10 mouse cellular contexts compared by ENCODE assay signal in genomic region chr10:95643696-95644360, GRCm38 (mm10). TPM values are rescaled to one million over a fixed set of nuclear protein-coding genes. Genes with fewer than 3 reads are reported as not detected.
DNase-seq lines count a peak whose midpoint lies in the region; ATAC-seq and TF ChIP-seq lines count a peak whose summit lies in the region.
"Had no signal": no experiment of that assay in that cellular context is flagged by ENCODE, and none has a peak within 500 bp of the region (broad histone marks: within the 10 kb centered on the region; RNA-seq: fewer than 3 reads in every experiment).

No protein-coding gene starts in this region.

- H3K36me3 ChIP-seq in midbrain, embryonic 15.5 days (replicated peaks): no peaks in the 10 kb centered on the region

- DNase-seq in gastrocnemius, adult 2 months: peak; percentile 51
- no peak for DNase-seq in gastrocnemius, postnatal 10 days
- peak; percentile 26 for DNase-seq in urinary bladder, postnatal 14 days (ENCODE audit: low spot score)
- DNase-seq in urinary bladder, postnatal 10 days (ENCODE audit: low spot score): no peak
- DNase-seq in kidney, adult 9 months: peak; percentile 80
- no peak for DNase-seq in urinary bladder, postnatal 4 days (ENCODE audit: low spot score in 2 of 2)
- no peak for DNase-seq in layer of hippocampus, postnatal 14 days (ENCODE audit: low spot score in 2 of 2)

- H3K9ac ChIP-seq in midbrain, embryonic 15.5 days: no peak overlapping the region

- no peak for TF ChIP-seq CTCF in gastrocnemius, adult 2 months (IDR thresholded peaks at IDR 0.05)

- 85% methylated on average over 6 of the region's 6 CpGs for WGBS in midbrain, embryonic 15.5 days

- no peaks in the 10 kb centered on the region for H3K4me1 ChIP-seq in midbrain, embryonic 15.5 days

- intact Hi-C loops in gastrocnemius, adult 2 months (cut with DNase I): no loop called here

- H3K27ac ChIP-seq in gastrocnemius, adult 2 months: peak overlapping the region; percentile 77
- no peak overlapping the region for H3K27ac ChIP-seq in midbrain, embryonic 15.5 days

- H3K27me3 ChIP-seq in midbrain, embryonic 15.5 days (replicated peaks): no peaks in the 10 kb centered on the region

- no peaks in the 10 kb centered on the region for H3K9me3 ChIP-seq in midbrain, embryonic 15.5 days

- H3K4me3 ChIP-seq in gastrocnemius, adult 2 months: no peak overlapping the region
- H3K4me3 ChIP-seq in midbrain, embryonic 15.5 days: no peak overlapping the region

- ATAC-seq in midbrain, embryonic 15.5 days (replicated peaks): no peak
- ATAC-seq: forebrain, embryonic 14.5 days had no signal

- no peak overlapping the region for H3K4me2 ChIP-seq in midbrain, embryonic 15.5 days

RNA-seq across cellular contexts. Expression of gene Anapc15-ps, which starts 29.4 kb away (rescaled TPM):
- total RNA-seq in gastrocnemius, adult 2 months (2021): not detected
- not detected for total RNA-seq in gastrocnemius, postnatal 10 days (2021)
- 0.52 TPM in 1 of 2 replicates, not detected in the other for polyA plus RNA-seq in midbrain, embryonic 15.5 days (2015; fragmentation: Nextera tagmentation; extraction: Ambion mirVana)
- not detected for total RNA-seq in layer of hippocampus, postnatal 14 days (2021)
- total RNA-seq: left cerebral cortex, postnatal 14 days had no signal
- polyA plus RNA-seq: forebrain, embryonic 14.5 days had no signal

Comparison
In these comparisons a context has a peak if more than half of its experiments do, and no peak if none do; other contexts are left out.
1. DNase-seq: peak in gastrocnemius, adult 2 months (single experiment), urinary bladder, postnatal 14 days (single experiment) and kidney, adult 9 months (single experiment); none in gastrocnemius, postnatal 10 days (single experiment), urinary bladder, postnatal 10 days (single experiment), urinary bladder, postnatal 4 days (0 of 2) and layer of hippocampus, postnatal 14 days (0 of 2).